Mouse (Mus musculus) stomach, embryonic 16.5 days (tissue): ENCODE results near the gene Lrig1. TPM values are rescaled to one million over a fixed set of nuclear protein-coding genes. Genes with fewer than 3 reads are reported as not detected.

Source experiments
- ATAC-seq: fragments of 200-750 bp; cut with Nextera tagmentation; 2 replicates; pipeline ENCODE4 v1.8.0; 2017; ENCODE audit warnings: moderate number of reproducible peaks, moderate TSS enrichment; ENCODE audit not compliant: insufficient read depth, low FRiP score
- H3K27ac ChIP-seq: fragments of 300-500 bp; sonication (generic); 2 replicates; pipeline ENCODE4 v1.5.1; 2014; ENCODE audit warnings: low read length
- H3K27me3 ChIP-seq: fragments of 300-500 bp; sonication (generic); 2 replicates; pipeline ENCODE4 v1.6.1; 2014; ENCODE audit warnings: low read length, control low read depth, mixed read lengths; ENCODE audit not compliant: control insufficient read depth, insufficient read depth
- H3K36me3 ChIP-seq: fragments of 300-500 bp; sonication (generic); 2 replicates; pipeline ENCODE4 v1.6.1; 2014; ENCODE audit warnings: low read length; ENCODE audit not compliant: control insufficient read depth, insufficient read depth
- H3K4me1 ChIP-seq: fragments of 300-500 bp; sonication (generic); 2 replicates; pipeline ENCODE4 v1.6.1; 2014; ENCODE audit warnings: low read length, control low read depth, mixed read lengths; ENCODE audit not compliant: control insufficient read depth, insufficient read depth
- H3K4me2 ChIP-seq: fragments of 300-500 bp; sonication (generic); 2 replicates; pipeline ENCODE4 v1.6.1; 2014; ENCODE audit warnings: low read depth, low read length, mixed read lengths
- H3K4me3 ChIP-seq: fragments of 300-500 bp; sonication (generic); replicated peaks from 2 replicates; pipeline ENCODE4 v1.5.1; 2014; ENCODE audit warnings: mild to moderate bottlenecking, low read length
- H3K9ac ChIP-seq: fragments of 300-500 bp; sonication (generic); 2 replicates; pipeline ENCODE4 v1.6.1; 2014; ENCODE audit warnings: low read length
- H3K9me3 ChIP-seq: fragments of 300-500 bp; sonication (generic); replicated peaks from 2 replicates; pipeline ENCODE4 v1.6.1; 2016; ENCODE audit warnings: low read length, control low read depth; ENCODE audit not compliant: control insufficient read depth
- WGBS: fragments of 180-500 bp; shearing (Covaris S2); extraction: QIAGEN DNeasy Blood & Tissue Kit; methylation state at CpG from one replicate; pipeline ENCODE4 v1.1.7; 2014; 5-methylcytosine and 5-hydroxymethylcytosine counted together
- polyA plus RNA-seq: library from polyadenylated mRNA; unstranded; fragments of >200 nt; fragmentation: Nextera tagmentation; extraction: Ambion mirVana; gene quantifications from 2 replicates; pipeline ENCODE4 v1.2.1, GENCODE M21; 2015

Lrig1 gene
- 18.3 and 24.0 TPM in 2 replicates for polyA plus RNA-seq

GRCm38 (mm10) chr6:94700067-94700491, at the start of gene Lrig1:
Lrig1 (minus strand) TSS chr6:94700158.
- peak within 1 kb of the TSS; percentile 74 for H3K4me2 ChIP-seq
- H3K27ac ChIP-seq, result peak within 1 kb of the TSS; percentile 93
- no peaks in the 10 kb centered on the region for H3K27me3 ChIP-seq
- peak; percentile 97 for ATAC-seq
- peaks cover 31% of the 10 kb centered on the region for H3K4me1 ChIP-seq
- H3K9me3 ChIP-seq, result no peaks in the 10 kb centered on the region
- no peaks in the 10 kb centered on the region for H3K36me3 ChIP-seq
- WGBS, result under 1% methylated on average over 40 of the region's 40 CpGs
- peak within 1 kb of the TSS; percentile 88 for H3K4me3 ChIP-seq
- H3K9ac ChIP-seq, result peak within 1 kb of the TSS; percentile 97

- H3K4me2 ChIP-seq, result no peak overlapping the region
- H3K4me3 ChIP-seq, result no peak overlapping the region
- no peak for ATAC-seq
- no peaks in the 10 kb centered on the region for H3K36me3 ChIP-seq
- 84% methylated on average over 3 of the region's 3 CpGs for WGBS
- H3K27ac ChIP-seq, result no peak overlapping the region
- no peaks in the 10 kb centered on the region for H3K9me3 ChIP-seq
- H3K9ac ChIP-seq, result no peak overlapping the region
- no peaks in the 10 kb centered on the region for H3K27me3 ChIP-seq
- H3K4me1 ChIP-seq, result no peaks in the 10 kb centered on the region
Measured at GRCm38 (mm10) chr6:94749626-94750025, 49.7 kb upstream of the Lrig1 start.

DNA sequence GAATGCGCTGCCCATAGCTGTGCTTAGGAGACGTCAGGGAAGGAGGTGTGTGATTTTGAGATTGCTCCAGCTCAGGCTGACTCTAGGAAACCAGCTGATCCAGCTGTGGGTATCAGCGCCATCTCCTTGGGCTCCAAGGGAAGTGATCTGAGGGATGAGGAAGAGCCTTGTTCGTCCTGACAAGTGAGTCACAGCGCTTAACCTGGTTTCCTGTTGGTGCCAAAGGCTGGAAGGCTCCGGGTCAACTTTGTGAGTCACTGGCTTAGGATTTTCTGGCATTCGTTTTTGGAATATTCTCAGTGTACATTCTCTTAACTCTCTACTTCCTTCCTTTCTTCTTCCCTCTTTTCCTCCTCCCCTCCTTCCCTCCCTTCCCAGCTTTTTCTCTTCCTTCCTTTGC, 48.4 kb upstream of the Lrig1 start:
- Histone ChIP-seq H3K9me3 (no peaks in the 10 kb centered on the region), H3K36me3 (no peaks in the 10 kb centered on the region), H3K27me3 (no peaks in the 10 kb centered on the region), H3K4me1 (no peaks in the 10 kb centered on the region), H3K9ac (no peak overlapping the region), H3K4me3 (no peak overlapping the region), H3K4me2 (no peak overlapping the region), H3K27ac (no peak overlapping the region)
- 59% methylated on average over 7 of the region's 7 CpGs for WGBS
- ATAC-seq, result no peak

- peak overlapping the region; percentile 43 for H3K27ac ChIP-seq
- no peaks in the 10 kb centered on the region for H3K9me3 ChIP-seq
- H3K27me3 ChIP-seq, result no peaks in the 10 kb centered on the region
- no peak overlapping the region for H3K9ac ChIP-seq
- ATAC-seq, result peak; percentile 69; the same call in 1 of the 2 replicates
- WGBS, result 38% methylated on average over 14 of the region's 14 CpGs
- H3K4me3 ChIP-seq, result no peak overlapping the region
- 0 out of 2 replicates have a peak, but pooled peaks cover 4% of the 10 kb centered on the region for H3K4me1 ChIP-seq
- no peaks in the 10 kb centered on the region for H3K36me3 ChIP-seq
- no peak overlapping the region for H3K4me2 ChIP-seq
Measured at GRCm38 (mm10) chr6:94740117-94740729, 40.3 kb upstream of the Lrig1 start.

- Histone ChIP-seq H3K27ac (no peak overlapping the region), H3K9ac (no peak overlapping the region), H3K4me3 (no peak overlapping the region), H3K4me2 (no peak overlapping the region), H3K4me1 (0 out of 2 replicates have a peak, but pooled peaks cover 4% of the 10 kb centered on the region), H3K36me3 (no peaks in the 10 kb centered on the region), H3K9me3 (no peaks in the 10 kb centered on the region), H3K27me3 (no peaks in the 10 kb centered on the region)
- ATAC-seq, result no peak
- WGBS, result 69% methylated on average over 3 of the region's 3 CpGs
Measured at GRCm38 (mm10) chr6:94738647-94739046, 38.7 kb upstream of the Lrig1 start.

GRCm38 (mm10) chr6:94733878-94734277, 33.9 kb upstream of the Lrig1 start:
- H3K9me3 ChIP-seq, result no peaks in the 10 kb centered on the region
- no peak overlapping the region for H3K4me2 ChIP-seq
- WGBS, result 61% methylated on average over 5 of the region's 5 CpGs
- H3K27ac ChIP-seq, result no peak overlapping the region
- H3K4me1 ChIP-seq, result peaks cover 10% of the 10 kb centered on the region
- ATAC-seq, result no peak
- no peaks in the 10 kb centered on the region for H3K36me3 ChIP-seq
- H3K9ac ChIP-seq, result no peak overlapping the region
- H3K27me3 ChIP-seq, result no peaks in the 10 kb centered on the region
- no peak overlapping the region for H3K4me3 ChIP-seq

GRCm38 (mm10) chr6:94729847-94730246, 29.9 kb upstream of the Lrig1 start:
- peak overlapping the region; percentile 84 for H3K27ac ChIP-seq
- H3K4me3 ChIP-seq, result no peak overlapping the region
- no peaks in the 10 kb centered on the region for H3K9me3 ChIP-seq
- H3K4me1 ChIP-seq, result peaks cover 14% of the 10 kb centered on the region
- no peaks in the 10 kb centered on the region for H3K27me3 ChIP-seq
- H3K9ac ChIP-seq, result no peak overlapping the region
- no peaks in the 10 kb centered on the region for H3K36me3 ChIP-seq
- 41% methylated on average over 18 of the region's 18 CpGs for WGBS
- peak; percentile 91 for ATAC-seq
- H3K4me2 ChIP-seq, result peak overlapping the region; percentile 40

DNA sequence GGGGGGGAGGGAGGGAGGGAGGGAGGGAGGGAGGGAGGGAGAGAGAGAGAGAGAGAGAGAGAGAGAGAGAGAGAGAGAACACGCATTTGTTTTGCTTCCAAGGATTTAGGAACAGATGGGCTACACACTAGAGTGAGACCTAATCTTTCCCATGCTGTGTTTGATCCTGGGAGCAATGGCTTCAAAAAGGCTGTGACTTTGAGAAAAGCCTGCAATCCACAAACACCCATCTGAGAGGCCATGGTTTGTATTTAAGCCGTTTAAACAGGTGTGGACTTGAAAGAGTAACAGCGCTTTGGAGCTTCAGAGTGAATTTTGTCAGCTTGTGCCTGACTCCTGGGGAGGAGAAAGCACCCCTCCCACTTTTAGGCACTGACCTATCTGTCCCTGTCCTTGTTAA, 29.2 kb upstream of the Lrig1 start:
- Histone ChIP-seq H3K36me3 (no peaks in the 10 kb centered on the region), H3K9me3 (no peaks in the 10 kb centered on the region), H3K4me2 (no peak overlapping the region), H3K27ac (peak overlapping the region; percentile 84), H3K4me1 (peaks cover 14% of the 10 kb centered on the region), H3K9ac (no peak overlapping the region), H3K4me3 (no peak overlapping the region), H3K27me3 (no peaks in the 10 kb centered on the region)
- 15% methylated on average over 3 of the region's 3 CpGs for WGBS
- ATAC-seq, result no peak

DNA sequence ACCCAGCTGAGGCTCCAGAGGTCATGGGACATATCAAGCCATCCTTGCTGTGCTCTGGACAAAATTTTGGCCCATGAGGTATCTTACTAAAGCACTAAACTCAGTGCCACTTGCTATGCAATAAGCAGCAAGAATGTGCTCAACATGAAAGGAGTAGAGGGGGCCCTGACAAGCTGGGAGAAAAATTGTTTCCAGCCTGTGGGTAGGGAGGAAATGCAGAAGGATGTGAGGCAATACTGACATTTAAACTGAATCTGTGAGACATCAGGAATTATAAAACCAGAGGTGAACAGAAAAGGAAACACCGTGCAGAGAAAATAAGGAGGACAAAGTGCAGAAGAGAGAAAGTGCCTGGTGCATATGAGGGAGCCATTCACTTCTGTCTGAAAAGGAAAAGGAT, 24.7 kb upstream of the Lrig1 start:
- WGBS, result 78% methylated on average over 1 of the region's 1 CpGs
- Histone ChIP-seq H3K27ac (no peak overlapping the region), H3K36me3 (no peaks in the 10 kb centered on the region), H3K4me1 (peaks cover 9% of the 10 kb centered on the region), H3K9ac (no peak overlapping the region), H3K9me3 (no peaks in the 10 kb centered on the region), H3K27me3 (no peaks in the 10 kb centered on the region), H3K4me2 (no peak overlapping the region), H3K4me3 (no peak overlapping the region)
- ATAC-seq, result no peak
